Mouse (Mus musculus) midbrain, embryonic 15.5 days (tissue): ENCODE results near the gene Pds5a. TPM values are rescaled to one million over a fixed set of nuclear protein-coding genes. Genes with fewer than 3 reads are reported as not detected.

Experiments used
- ATAC-seq: fragments of 200-750 bp; cut with Nextera tagmentation; replicated peaks from 2 replicates; pipeline ENCODE4 v1.8.0; 2017; ENCODE audit warnings: moderate TSS enrichment
- H3K27ac ChIP-seq: fragments of 300-500 bp; sonication (generic); 2 replicates; pipeline ENCODE4 v1.5.1; 2015; ENCODE audit warnings: mild to moderate bottlenecking, inconsistent platforms
- H3K27me3 ChIP-seq: fragments of 300-500 bp; sonication (generic); replicated peaks from 2 replicates; pipeline ENCODE4 v1.6.1; 2015; ENCODE audit warnings: inconsistent platforms
- H3K36me3 ChIP-seq: fragments of 300-500 bp; sonication (generic); replicated peaks from 2 replicates; pipeline ENCODE4 v1.6.1; 2015; ENCODE audit warnings: inconsistent platforms
- H3K4me1 ChIP-seq: fragments of 300-500 bp; sonication (generic); 2 replicates; pipeline ENCODE4 v1.6.1; 2015; ENCODE audit warnings: inconsistent platforms
- H3K4me2 ChIP-seq: fragments of 300-500 bp; sonication (generic); 2 replicates; pipeline ENCODE4 v1.6.1; 2015; ENCODE audit warnings: inconsistent platforms, mild to moderate bottlenecking, moderate library complexity
- H3K4me3 ChIP-seq: fragments of 300-500 bp; sonication (generic); 2 replicates; pipeline ENCODE4 v1.5.1; 2015; ENCODE audit warnings: mild to moderate bottlenecking, inconsistent platforms
- H3K9ac ChIP-seq: fragments of 300-500 bp; sonication (generic); 2 replicates; pipeline ENCODE4 v1.6.1; 2015; ENCODE audit warnings: mild to moderate bottlenecking, inconsistent platforms
- H3K9me3 ChIP-seq: fragments of 300-500 bp; sonication (generic); 2 replicates; pipeline ENCODE4 v1.6.1; 2016; ENCODE audit warnings: inconsistent platforms
- WGBS: fragments of 180-500 bp; shearing (Covaris S2); methylation state at CpG from one replicate; pipeline ENCODE4 v1.1.7; 2015; ENCODE audit warnings: mixed read lengths; 5-methylcytosine and 5-hydroxymethylcytosine counted together
- polyA plus RNA-seq: library from polyadenylated mRNA; unstranded; fragments of >200 nt; fragmentation: Nextera tagmentation; extraction: Ambion mirVana; gene quantifications from 2 replicates; pipeline ENCODE4 v1.2.1, GENCODE M21; 2015

Gene Pds5a
- polyA plus RNA-seq, 1 experiment from 2014 or later = 45.1 TPM

DNA sequence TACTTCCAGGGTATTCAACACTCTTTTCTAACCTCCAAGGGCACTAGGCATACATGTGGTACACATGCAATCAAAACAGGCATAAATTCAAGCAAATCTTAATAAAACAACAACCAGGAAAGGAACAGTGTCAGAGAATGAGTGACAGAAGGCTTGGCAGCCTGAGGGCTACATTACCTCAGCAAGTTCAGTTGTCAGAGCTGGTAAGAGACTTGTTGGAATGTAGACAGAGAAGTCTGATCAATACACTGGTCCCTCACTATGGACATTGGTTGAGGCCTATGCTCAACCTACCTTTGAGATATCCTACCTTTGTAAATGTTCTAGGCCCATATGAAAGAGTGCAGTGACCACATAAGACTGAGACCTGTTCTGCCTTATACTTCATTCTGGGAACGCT is 91.3 kb downstream of the Pds5a start:
- Histone ChIP-seq H3K9ac (no peak overlapping the region), H3K27ac (no peak overlapping the region), H3K4me2 (no peak overlapping the region), H3K4me1 (no peaks in the 10 kb centered on the region), H3K36me3 (no peaks in the 10 kb centered on the region), H3K9me3 (no peaks in the 10 kb centered on the region), H3K27me3 (no peaks in the 10 kb centered on the region), H3K4me3 (no peak overlapping the region)
- ATAC-seq = no peak
- 97% methylated on average over 1 of the region's 1 CpGs for WGBS

DNA sequence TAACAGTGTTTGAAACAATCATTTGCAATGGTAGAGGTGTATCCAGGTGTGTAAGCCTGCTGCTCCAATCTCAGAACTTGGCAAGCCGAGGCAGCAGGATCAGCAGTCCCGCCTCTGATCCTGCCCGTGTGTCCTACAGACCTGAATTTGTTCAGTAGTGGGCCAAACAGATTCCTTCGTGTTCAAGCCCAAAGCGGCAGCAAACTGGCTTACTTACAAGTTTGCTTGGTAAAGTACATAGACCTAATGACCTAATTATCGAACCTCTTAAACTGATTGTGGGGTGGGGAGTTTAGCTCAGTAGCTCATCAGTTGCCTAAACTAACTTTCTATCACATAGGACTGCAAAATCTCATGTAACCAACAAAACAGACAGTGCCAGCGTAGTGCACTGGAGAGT is 98.4 kb downstream of the Pds5a start:
- Histone ChIP-seq H3K27me3 (no peaks in the 10 kb centered on the region), H3K9me3 (no peaks in the 10 kb centered on the region), H3K27ac (no peak overlapping the region), H3K9ac (no peak overlapping the region), H3K4me3 (no peak overlapping the region), H3K36me3 (peaks cover 2% of the 10 kb centered on the region; the same call in 1 of the 2 replicates), H3K4me1 (no peaks in the 10 kb centered on the region), H3K4me2 (no peak overlapping the region)
- 93% methylated on average over 7 of the region's 7 CpGs for WGBS
- ATAC-seq = no peak

DNA sequence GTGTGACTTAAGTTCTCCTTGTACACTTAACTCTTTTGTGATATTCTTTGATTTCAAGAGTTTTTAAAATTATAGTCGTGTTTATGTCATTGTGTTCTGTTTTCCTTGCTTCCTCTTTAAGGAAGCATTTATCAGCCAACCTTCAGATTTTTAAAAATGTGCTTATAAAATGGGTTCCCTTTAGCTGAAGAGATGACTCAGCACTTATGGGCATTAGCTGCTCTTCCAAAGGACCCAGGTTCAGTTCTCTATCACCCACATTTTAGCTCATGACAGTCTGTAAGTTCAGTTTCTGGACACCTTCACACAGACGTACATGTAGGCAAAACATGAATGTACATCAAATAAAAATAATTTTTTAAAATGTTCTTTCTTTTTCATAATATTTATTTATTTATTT is 105.7 kb downstream of the Pds5a start:
- Histone ChIP-seq H3K27ac (no peak overlapping the region), H3K4me1 (no peaks in the 10 kb centered on the region), H3K9me3 (no peaks in the 10 kb centered on the region), H3K4me3 (no peak overlapping the region), H3K27me3 (no peaks in the 10 kb centered on the region), H3K36me3 (peaks cover 8% of the 10 kb centered on the region; the same call in 1 of the 2 replicates), H3K9ac (no peak overlapping the region), H3K4me2 (no peak overlapping the region)
- 87% methylated on average over 2 of the region's 2 CpGs for WGBS
- no peak for ATAC-seq

DNA sequence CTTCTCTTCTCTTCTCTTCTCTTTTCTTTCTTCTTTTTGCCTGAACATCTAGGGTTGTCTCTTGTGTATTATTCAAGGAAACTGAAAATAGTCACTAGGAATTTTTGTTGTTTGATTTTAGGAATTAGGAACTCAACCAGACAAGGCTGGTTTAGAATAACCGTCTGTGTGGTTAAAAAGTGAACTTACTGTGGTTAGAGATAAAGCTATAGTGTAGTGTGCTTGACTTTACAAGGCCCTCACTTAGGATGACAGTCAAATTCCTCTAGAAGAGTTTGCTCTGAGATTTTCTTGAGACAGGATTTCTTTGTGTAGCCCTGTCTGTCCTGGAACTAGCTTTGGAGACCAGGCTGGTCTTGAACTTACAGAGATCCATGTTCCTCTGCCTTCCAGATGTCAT is 107.9 kb downstream of the Pds5a start:
- H3K4me3 ChIP-seq = no peak overlapping the region
- peaks cover 11% of the 10 kb centered on the region; the same call in 1 of the 2 replicates for H3K36me3 ChIP-seq
- no peak overlapping the region for H3K27ac ChIP-seq
- no peaks in the 10 kb centered on the region for H3K9me3 ChIP-seq
- H3K27me3 ChIP-seq = no peaks in the 10 kb centered on the region
- H3K4me1 ChIP-seq = no peaks in the 10 kb centered on the region
- no peak for ATAC-seq
- no peak overlapping the region for H3K4me2 ChIP-seq
- no peak overlapping the region for H3K9ac ChIP-seq
- WGBS = 91% methylated on average over 1 of the region's 1 CpGs

DNA sequence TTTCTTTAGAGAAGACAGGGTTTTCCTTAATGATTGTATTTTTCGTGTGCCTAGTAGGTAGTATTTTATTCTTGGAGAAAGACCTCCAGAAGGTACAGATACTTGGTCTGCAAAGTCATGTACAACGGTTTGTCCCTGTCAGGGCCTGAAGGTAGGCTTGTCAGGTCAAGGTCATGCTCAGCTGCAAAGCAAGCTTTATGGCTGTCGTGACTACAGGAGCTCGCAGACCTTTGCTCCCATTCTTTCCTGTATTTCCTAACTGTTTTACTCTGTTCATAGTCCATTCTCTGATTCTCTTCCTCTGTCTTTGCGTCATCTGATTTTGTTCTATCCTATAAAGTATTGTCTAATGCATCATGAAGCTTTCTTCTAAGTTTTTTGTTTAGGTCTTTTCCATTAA is 111.8 kb downstream of the Pds5a start:
- no peak for ATAC-seq
- Histone ChIP-seq H3K9ac (no peak overlapping the region), H3K27me3 (no peaks in the 10 kb centered on the region), H3K4me2 (no peak overlapping the region), H3K4me1 (no peaks in the 10 kb centered on the region), H3K27ac (no peak overlapping the region), H3K9me3 (no peaks in the 10 kb centered on the region), H3K36me3 (0 out of 2 replicates have a peak, but pooled peaks cover 3% of the 10 kb centered on the region), H3K4me3 (no peak overlapping the region)
- 94% methylated on average over 5 of the region's 5 CpGs for WGBS

DNA sequence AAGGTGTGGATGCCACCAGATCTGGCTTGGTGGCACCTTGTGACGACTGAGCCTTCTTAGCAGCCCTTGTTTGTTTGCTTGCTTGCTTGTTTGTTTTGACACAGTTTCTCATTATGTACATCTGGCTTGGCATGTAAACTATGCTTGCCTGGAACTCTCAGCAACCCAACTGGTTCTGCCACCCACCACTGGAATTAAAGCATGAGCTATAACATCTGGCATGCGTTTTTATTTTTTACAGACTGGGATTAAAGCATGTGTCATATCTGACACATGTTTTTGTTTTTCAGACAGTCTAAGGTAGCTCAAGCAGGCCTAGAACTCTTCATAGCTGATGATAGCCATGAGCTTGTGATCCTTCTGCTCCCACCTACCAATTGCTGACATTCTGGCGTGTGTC is 119.5 kb downstream of the Pds5a start:
- Histone ChIP-seq H3K4me2 (no peak overlapping the region), H3K27me3 (no peaks in the 10 kb centered on the region), H3K4me1 (no peaks in the 10 kb centered on the region), H3K9ac (no peak overlapping the region), H3K36me3 (no peaks in the 10 kb centered on the region), H3K9me3 (no peaks in the 10 kb centered on the region), H3K27ac (no peak overlapping the region), H3K4me3 (no peak overlapping the region)
- ATAC-seq = no peak
- WGBS = 84% methylated on average over 3 of the region's 3 CpGs

DNA sequence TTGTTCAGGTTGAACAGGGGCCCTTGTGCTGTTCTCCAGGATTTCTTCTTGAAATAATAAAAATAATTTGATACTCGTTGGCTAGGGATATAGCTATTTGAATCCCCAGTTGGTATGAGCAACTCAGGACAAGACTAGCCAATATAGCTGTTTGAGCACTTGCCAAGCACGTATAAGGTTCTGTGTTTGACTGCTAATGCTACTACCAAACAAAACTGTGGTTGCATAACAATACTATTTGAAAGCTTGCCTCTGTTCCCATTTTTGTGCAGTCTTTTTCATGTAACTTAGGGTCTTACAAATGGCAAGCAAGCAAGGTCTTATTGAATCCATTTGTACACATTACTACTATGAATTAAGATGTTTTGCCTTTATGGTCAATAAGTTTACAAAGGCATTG is 122.2 kb downstream of the Pds5a start:
- no peak overlapping the region for H3K4me2 ChIP-seq
- H3K27me3 ChIP-seq = no peaks in the 10 kb centered on the region
- H3K4me1 ChIP-seq = no peaks in the 10 kb centered on the region
- no peak overlapping the region for H3K27ac ChIP-seq
- no peak for ATAC-seq
- no peaks in the 10 kb centered on the region for H3K36me3 ChIP-seq
- no peak overlapping the region for H3K9ac ChIP-seq
- no peak overlapping the region for H3K4me3 ChIP-seq
- H3K9me3 ChIP-seq = no peaks in the 10 kb centered on the region
- 83% methylated on average over 2 of the region's 2 CpGs for WGBS

DNA sequence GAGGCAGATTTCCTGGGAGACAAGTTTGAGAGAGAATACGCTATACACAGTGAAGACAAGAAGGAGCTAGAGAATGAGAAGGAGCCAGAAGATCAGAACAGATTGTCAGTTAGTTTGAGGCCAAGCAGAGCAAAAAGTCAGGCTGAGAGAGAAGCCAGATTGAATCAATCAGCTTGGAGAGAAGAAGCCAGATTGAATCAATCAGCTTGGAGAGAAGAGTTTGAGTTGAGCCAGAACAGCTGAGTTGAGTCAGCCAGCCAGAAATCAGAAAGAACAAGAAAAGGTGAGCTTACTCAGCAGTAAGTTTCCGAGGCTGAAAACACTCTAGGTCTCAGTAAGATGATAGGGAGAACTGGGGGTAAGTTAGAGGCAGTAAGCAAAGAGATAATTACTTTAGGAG is 123.2 kb downstream of the Pds5a start:
- no peak overlapping the region for H3K4me3 ChIP-seq
- peaks cover 1% of the 10 kb centered on the region; the same call in 1 of the 2 replicates for H3K36me3 ChIP-seq
- H3K4me2 ChIP-seq = no peak overlapping the region
- H3K27me3 ChIP-seq = no peaks in the 10 kb centered on the region
- ATAC-seq = no peak
- no peaks in the 10 kb centered on the region for H3K9me3 ChIP-seq
- H3K4me1 ChIP-seq = no peaks in the 10 kb centered on the region
- H3K9ac ChIP-seq = no peak overlapping the region
- 92% methylated on average over 2 of the region's 2 CpGs for WGBS
- H3K27ac ChIP-seq = no peak overlapping the region

DNA sequence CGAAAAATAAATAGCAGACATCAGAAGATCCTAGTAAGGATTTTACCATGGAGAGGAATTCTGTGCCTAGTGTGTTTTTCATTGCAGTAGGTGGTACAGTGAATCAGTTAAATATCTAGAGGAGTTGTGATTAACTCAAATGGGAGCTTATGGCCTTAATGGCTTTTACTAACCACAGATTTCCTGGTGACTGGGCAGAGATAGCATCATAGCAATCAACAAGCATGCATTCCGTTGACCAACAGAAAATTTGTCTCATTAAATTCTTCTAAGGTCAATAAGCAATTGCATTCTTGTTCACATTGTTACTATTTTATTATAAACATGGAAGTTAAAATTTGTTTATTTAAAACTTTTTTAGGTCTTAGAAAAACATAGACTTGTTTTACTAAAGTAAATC is 132.6 kb downstream of the Pds5a start:
- no peak for ATAC-seq
- 89% methylated on average over 2 of the region's 2 CpGs for WGBS
- Histone ChIP-seq H3K36me3 (peaks cover 4% of the 10 kb centered on the region; the same call in 1 of the 2 replicates), H3K4me2 (no peak overlapping the region), H3K4me1 (0 out of 2 replicates have a peak, but pooled peaks cover 4% of the 10 kb centered on the region), H3K27me3 (no peaks in the 10 kb centered on the region), H3K27ac (no peak overlapping the region), H3K4me3 (no peak overlapping the region), H3K9me3 (no peaks in the 10 kb centered on the region), H3K9ac (no peak overlapping the region)

DNA sequence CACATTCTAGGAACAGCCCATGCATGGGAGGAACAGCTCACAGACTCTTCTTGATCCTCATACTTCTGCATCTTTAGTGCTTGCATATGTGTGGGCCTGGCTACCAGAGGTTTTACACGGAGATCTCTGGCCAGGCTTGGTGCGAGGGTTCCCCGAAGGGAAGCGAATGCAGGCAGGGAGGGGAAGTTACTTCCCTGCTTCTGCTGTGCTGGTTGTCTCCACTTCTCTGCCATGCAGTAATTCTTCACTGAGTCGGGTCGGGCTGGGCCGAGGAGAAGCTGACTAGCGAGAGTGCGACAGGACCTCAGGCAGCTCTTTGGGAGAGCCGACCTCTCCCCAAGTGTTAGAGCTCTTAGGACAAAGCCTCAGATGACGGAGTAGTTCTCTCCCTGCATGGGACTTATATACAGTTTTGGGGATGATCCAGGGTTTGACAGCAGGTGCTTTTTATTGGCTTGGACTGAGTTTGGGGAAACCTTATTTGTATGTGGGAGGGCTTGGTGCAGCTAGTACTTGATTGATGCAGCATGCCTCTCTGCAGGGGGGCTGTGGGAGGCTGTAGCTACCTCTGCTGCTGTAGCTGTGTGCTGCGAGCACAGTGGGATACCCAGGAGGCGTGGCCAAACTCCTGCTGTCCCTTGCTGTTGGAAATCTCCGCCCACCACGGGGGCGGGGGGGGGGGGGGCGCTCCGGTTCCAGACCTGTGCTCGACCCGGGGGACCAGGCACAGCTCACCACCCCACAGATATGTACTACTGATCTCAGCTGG is 136.8 kb downstream of the Pds5a start:
- Histone ChIP-seq H3K4me3 (no peak overlapping the region), H3K4me1 (0 out of 2 replicates have a peak, but pooled peaks cover 4% of the 10 kb centered on the region), H3K36me3 (no peaks in the 10 kb centered on the region), H3K4me2 (no peak overlapping the region), H3K27ac (no peak overlapping the region), H3K9ac (no peak overlapping the region), H3K27me3 (no peaks in the 10 kb centered on the region), H3K9me3 (no peaks in the 10 kb centered on the region)
- no peak for ATAC-seq
- 35% methylated on average over 20 of the region's 20 CpGs for WGBS

DNA sequence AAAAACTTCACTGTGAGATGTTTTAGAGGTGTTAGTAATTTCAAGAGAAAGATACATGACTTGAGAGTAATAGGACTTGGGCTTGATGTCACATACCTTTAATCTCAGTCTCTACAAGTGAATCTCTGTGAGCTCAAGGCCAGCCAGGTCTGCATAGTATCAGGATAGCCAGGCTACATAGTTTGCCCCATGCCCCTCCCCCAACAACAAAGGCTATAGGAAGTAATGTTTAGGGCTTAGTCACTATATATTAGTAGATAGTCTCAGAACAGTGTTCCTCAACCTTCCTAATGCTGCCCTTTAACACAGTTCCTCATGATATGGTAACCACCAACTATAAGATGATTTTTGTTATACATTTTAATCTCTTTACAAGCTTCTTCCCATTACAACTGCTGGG is 141.0 kb downstream of the Pds5a start:
- Histone ChIP-seq H3K36me3 (no peaks in the 10 kb centered on the region), H3K4me2 (no peak overlapping the region), H3K9ac (no peak overlapping the region), H3K4me3 (no peak overlapping the region), H3K27ac (no peak overlapping the region), H3K27me3 (no peaks in the 10 kb centered on the region), H3K9me3 (no peaks in the 10 kb centered on the region), H3K4me1 (0 out of 2 replicates have a peak, but pooled peaks cover 4% of the 10 kb centered on the region)
- ATAC-seq = no peak
